9 mouse cellular contexts compared by ENCODE assay signal in genomic region chr3:33824135-33824946, GRCm38 (mm10). TPM values are rescaled to one million over a fixed set of nuclear protein-coding genes. Genes with fewer than 3 reads are reported as not detected.
DNase-seq lines count a peak whose midpoint lies in the region; ATAC-seq and TF ChIP-seq lines count a peak whose summit lies in the region.
"Had no signal": no experiment of that assay in that cellular context is flagged by ENCODE, and none has a peak within 500 bp of the region (broad histone marks: within the 10 kb centered on the region; RNA-seq: fewer than 3 reads in every experiment).

No protein-coding gene starts in this region.

- no peak for TF ChIP-seq POLR2A in kidney, adult 2 months (IDR thresholded peaks at IDR 0.05; ENCODE audit: low read depth, low read length)

- no peaks in the 10 kb centered on the region for H3K36me3 ChIP-seq in kidney, adult 2 months (ENCODE audit: control insufficient read depth, insufficient read depth, low read length)
- no peaks in the 10 kb centered on the region for H3K36me3 ChIP-seq in hindbrain, embryonic 16.5 days (ENCODE audit: control insufficient read depth, insufficient read depth, low read length)

- H3K4me2 ChIP-seq in hindbrain, embryonic 16.5 days (ENCODE audit: low read length), result no peak overlapping the region

- H3K4me3 ChIP-seq in kidney, adult 2 months (ENCODE audit: insufficient read depth, low read depth, low read length), result no peak overlapping the region
- H3K4me3 ChIP-seq in hindbrain, embryonic 16.5 days (ENCODE audit: low read length), result no peak overlapping the region

- no peak overlapping the region for H3K27ac ChIP-seq in kidney, adult 2 months (ENCODE audit: insufficient read depth, low read depth, low read length)
- H3K27ac ChIP-seq in hindbrain, embryonic 16.5 days (ENCODE audit: low read depth, low read length), result no peak overlapping the region
- H3K27ac ChIP-seq: macrophage had no signal

- no peaks in the 10 kb centered on the region for H3K4me1 ChIP-seq in kidney, adult 2 months (ENCODE audit: control insufficient read depth, insufficient read depth, low read length)
- H3K4me1 ChIP-seq in hindbrain, embryonic 16.5 days (ENCODE audit: control insufficient read depth, insufficient read depth, low read depth, low read length), result no peaks in the 10 kb centered on the region

- peak; percentile 83 for TF ChIP-seq CTCF in kidney, adult 2 months (conservative IDR thresholded peaks at IDR 0.05; ENCODE audit: insufficient read depth, insufficient read length, low read depth, low read length)

- H3K9me3 ChIP-seq in hindbrain, embryonic 16.5 days (ENCODE audit: control insufficient read depth, low read length), result no peaks in the 10 kb centered on the region

- peak; percentile 49 for DNase-seq in kidney, adult 2 months
- no peak for DNase-seq in kidney, adult 11 months
- peak; percentile 71 for DNase-seq in CD4-positive, CD25-positive, alpha-beta regulatory T cell, adult 2 months (ENCODE audit: low read depth, low spot score)
- peak; percentile 12 for DNase-seq in adrenal gland, postnatal 25 days
- peak; percentile 29 for DNase-seq in embryo, embryonic 9.5 days (ENCODE audit: extremely low spot score)
- DNase-seq in right cerebral cortex, adult 18-20 months, result no peak

- WGBS in kidney, adult 2 months, result 37% methylated on average over 9 of the region's 9 CpGs
- 45% methylated on average over 9 of the region's 9 CpGs for WGBS in hindbrain, embryonic 16.5 days

- peak; percentile 85 for ATAC-seq in hindbrain, embryonic 16.5 days
- peak; percentile 99 for ATAC-seq in megakaryocyte progenitor cell, adult 5-6 weeks (replicated peaks; ENCODE audit: poor library complexity)

- H3K27me3 ChIP-seq in kidney, adult 2 months (replicated peaks; ENCODE audit: control insufficient read depth, insufficient read depth, low read length), result no peaks in the 10 kb centered on the region
- H3K27me3 ChIP-seq in hindbrain, embryonic 16.5 days (replicated peaks; ENCODE audit: control insufficient read depth, insufficient read depth, low read length), result no peaks in the 10 kb centered on the region

- H3K9ac ChIP-seq in hindbrain, embryonic 16.5 days (ENCODE audit: low read depth, low read length), result no peak overlapping the region

RNA-seq across cellular contexts. Expression of gene Ccdc39, which starts 19.8 kb away (rescaled TPM):
- 2.0 and 3.4 TPM in 2 replicates for polyA plus RNA-seq in kidney, adult 2 months (2012; rRNA removed)
- 1.8 and 2.5 TPM in 2 replicates for total RNA-seq in adrenal gland, postnatal 25 days (2021)
- polyA plus RNA-seq in hindbrain, embryonic 16.5 days (2015; fragmentation: Nextera tagmentation; extraction: Ambion mirVana), result 17.4 and 18.4 TPM in 2 replicates
- 0.17 and 1.1 TPM in 2 replicates for total RNA-seq in megakaryocyte progenitor cell, adult 5-6 weeks (2015)
- 0.25 and 0.74 TPM in 2 replicates for total RNA-seq in megakaryocyte progenitor cell, adult 5-6 weeks (2017)

RNA-seq across cellular contexts. Expression of gene Ttc14, which starts 24.7 kb away (rescaled TPM):
- 6.5 and 10.7 TPM in 2 replicates for polyA plus RNA-seq in kidney, adult 2 months (2012; rRNA removed)
- 59.8 and 60.7 TPM in 2 replicates for total RNA-seq in adrenal gland, postnatal 25 days (2021)
- 56.7 and 62.0 TPM in 2 replicates for polyA plus RNA-seq in hindbrain, embryonic 16.5 days (2015; fragmentation: Nextera tagmentation; extraction: Ambion mirVana)
- total RNA-seq in megakaryocyte progenitor cell, adult 5-6 weeks (2015), result 21.0 and 31.7 TPM in 2 replicates
- total RNA-seq in megakaryocyte progenitor cell, adult 5-6 weeks (2017), result 51.5 and 64.8 TPM in 2 replicates

Comparison
In these comparisons a context has a peak if more than half of its experiments do, and no peak if none do; other contexts are left out.
1. DNase-seq: peak in kidney, adult 2 months (single experiment), CD4-positive, CD25-positive, alpha-beta regulatory T cell, adult 2 months (single experiment), adrenal gland, postnatal 25 days (single experiment) and embryo, embryonic 9.5 days (single experiment); none in kidney, adult 11 months (single experiment) and right cerebral cortex, adult 18-20 months (single experiment).